Mouse (Mus musculus) gastrocnemius, adult 2 months (tissue): Measurements from ENCODE around the gene Cnga4. TPM values are rescaled to one million over a fixed set of nuclear protein-coding genes. Genes with fewer than 3 reads are reported as not detected.
"Not testable (repeated sequence)": the region's sequence is repeated elsewhere in the genome, so short reads cannot be mapped to it uniquely, and the experiment has no call there.

Experiments
- DNase-seq: peaks from one replicate; pipeline ENCODE4 v3.0.0; 2022
- H3K27ac ChIP-seq: fragments of 200-600 bp; 2 replicates; pipeline ENCODE4 v1.8.1; 2022; ENCODE audit warnings: mild to moderate bottlenecking
- H3K4me3 ChIP-seq: fragments of 200-600 bp; 2 replicates; pipeline ENCODE4 v1.8.1; 2022; ENCODE audit warnings: mild to moderate bottlenecking, moderate library complexity
- CTCF ChIP-seq: fragments of 200-600 bp; IDR thresholded peaks from 2 replicates; pipeline ENCODE4 v1.8.1; 2022; ENCODE audit warnings: antibody characterized with exemption, mild to moderate bottlenecking, moderate library complexity
- intact Hi-C: fragments of 180-260 bp; cut with DNase I; formaldehyde crosslinking; loops from one replicate; pipeline ENCODE4 v1.15.1; 2025
- total RNA-seq, 2 experiments: library from RNA; stranded (reverse); gene quantifications; 2 replicates each; pipeline ENCODE4 v1.2.3; 2021

The Cnga4 gene
- total RNA-seq, 2 experiments from 2014 or later, result not detected

DNA sequence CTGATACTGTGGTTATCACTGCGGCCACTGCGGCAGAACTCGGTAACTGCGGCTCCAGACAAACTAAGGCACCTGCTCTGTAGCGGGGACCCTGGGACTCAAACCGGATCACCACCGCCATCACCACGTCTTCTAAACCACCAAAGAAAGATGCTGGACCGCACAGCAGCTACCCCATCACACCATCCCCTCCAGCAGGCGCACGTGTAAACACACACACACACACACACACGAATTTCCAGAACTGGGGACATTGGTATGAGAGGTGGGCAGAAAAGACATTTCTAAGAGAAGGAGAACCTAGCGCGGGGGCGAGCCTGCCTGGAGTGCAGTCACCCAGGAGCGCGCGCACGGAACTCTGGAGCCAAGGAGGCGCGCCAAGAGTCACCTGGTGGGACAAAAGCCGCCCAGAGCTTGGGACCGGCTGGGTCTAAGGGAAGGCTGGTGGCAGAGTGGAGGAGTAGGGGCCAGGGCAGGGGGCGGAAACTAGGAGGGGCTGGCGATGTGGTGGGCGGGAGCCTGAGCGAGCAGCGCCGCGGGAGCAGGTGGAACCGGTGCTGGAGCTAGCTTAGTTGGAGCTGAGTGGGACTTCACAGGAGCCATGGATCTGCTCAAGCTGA, 21.2 kb downstream of the Cnga4 start, which contains the start of gene Cckbr:
Gene Cckbr, plus strand, starts transcription at position 308 of the 620 bp plus-strand sequence.
- Histone ChIP-seq H3K4me3 (no peak within 1 kb of the TSS), H3K27ac (no peak within 1 kb of the TSS)
- TF ChIP-seq CTCF, result no peak
- DNase-seq, result no peak
- intact Hi-C loops, result no loop called here

DNA sequence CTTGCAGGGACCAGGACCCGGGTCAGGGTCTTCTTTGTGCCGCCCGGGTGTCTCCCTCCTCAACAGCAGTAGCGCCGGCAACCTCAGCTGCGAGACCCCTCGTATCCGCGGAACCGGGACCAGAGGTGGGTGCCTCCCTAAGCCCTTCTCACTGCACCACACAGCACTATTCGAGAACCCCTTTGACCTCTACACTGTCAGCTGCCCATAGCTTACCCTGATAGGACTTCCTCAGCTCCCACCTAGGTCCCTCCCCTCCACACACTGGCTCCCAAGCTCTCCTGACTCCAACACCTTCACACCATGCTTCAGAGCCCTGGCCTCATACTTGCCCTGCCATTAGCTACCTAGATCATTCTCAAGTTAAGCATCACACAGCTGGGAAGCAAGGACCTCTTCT, 21.7 kb downstream of the Cnga4 start:
- no peak for TF ChIP-seq CTCF
- no peak overlapping the region for H3K4me3 ChIP-seq
- no peak overlapping the region for H3K27ac ChIP-seq
- DNase-seq, result no peak
- intact Hi-C loops, result no loop called here

- no peak for DNase-seq
- H3K27ac ChIP-seq, result no peak overlapping the region
- intact Hi-C loops, result no loop called here
- no peak overlapping the region for H3K4me3 ChIP-seq
- no peak for TF ChIP-seq CTCF
Observed at GRCm38 (mm10) chr7:105432058-105432457, 27.7 kb downstream of the Cnga4 start.

DNA sequence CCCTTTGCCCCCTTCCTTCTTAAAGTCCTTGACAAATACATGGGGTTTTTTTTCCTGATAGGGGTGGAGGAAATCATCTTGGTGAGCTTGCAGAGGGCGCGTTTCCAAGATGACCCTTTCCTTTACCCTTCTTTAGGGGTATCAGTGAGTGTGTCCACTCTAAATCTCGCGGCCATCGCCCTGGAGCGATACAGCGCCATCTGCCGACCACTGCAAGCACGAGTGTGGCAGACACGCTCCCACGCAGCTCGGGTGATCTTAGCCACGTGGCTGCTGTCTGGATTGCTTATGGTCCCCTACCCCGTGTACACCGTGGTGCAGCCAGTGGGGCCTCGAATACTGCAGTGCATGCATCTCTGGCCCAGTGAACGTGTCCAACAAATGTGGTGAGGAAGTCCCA, 29.5 kb downstream of the Cnga4 start:
- Histone ChIP-seq H3K27ac (no peak overlapping the region), H3K4me3 (no peak overlapping the region)
- intact Hi-C loops, result no loop called here
- DNase-seq, result no peak
- TF ChIP-seq CTCF, result no peak

GRCm38 (mm10) chr7:105434798-105435197, 30.4 kb downstream of the Cnga4 start:
- intact Hi-C loops, result no loop called here
- no peak for DNase-seq
- no peak for TF ChIP-seq CTCF
- Histone ChIP-seq H3K27ac (no peak overlapping the region), H3K4me3 (no peak overlapping the region)

DNA sequence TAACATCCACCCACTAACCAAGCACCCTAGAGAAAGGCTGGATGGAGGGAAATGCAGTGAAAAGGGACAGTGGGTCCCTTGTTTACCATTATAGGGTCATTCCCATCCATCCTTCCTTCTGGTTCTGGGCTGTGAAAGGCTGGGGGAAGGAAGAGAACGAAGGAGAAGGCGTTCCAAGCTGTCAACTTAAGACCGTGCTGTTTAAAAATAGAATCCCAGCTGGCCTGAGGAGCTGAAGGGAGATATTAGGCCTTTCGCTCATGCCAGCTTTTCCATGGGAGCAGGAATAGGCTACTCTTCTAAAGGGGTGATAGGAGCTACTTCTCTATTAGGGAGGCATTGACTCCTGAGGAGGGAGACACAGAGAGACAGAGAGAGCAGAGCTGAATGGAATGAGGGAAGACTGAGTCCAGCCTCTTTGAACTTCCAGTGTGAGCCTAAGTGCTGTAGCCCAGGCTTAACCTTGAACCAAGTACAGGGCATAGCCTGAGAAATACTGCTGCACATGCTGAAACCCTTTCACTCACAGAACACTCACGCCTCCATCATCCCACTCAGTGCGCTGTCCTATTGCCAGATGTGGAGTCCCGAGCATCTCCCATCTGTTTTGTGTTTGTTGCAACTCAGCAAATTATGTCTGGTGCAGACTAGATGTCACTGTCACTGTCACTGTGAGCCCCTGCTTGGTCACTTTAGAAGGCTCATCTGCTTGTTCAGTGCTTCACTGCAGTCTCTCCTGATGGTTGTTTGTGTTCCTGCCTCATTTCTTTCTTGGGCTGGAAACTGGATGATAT, 33.8 kb downstream of the Cnga4 start:
- TF ChIP-seq CTCF, result no peak
- Histone ChIP-seq H3K4me3 (no peak overlapping the region), H3K27ac (no peak overlapping the region)
- no peak for DNase-seq
- intact Hi-C loops, result no loop called here

- DNase-seq, result no peak
- intact Hi-C loops, result no loop called here
- H3K4me3 ChIP-seq, result no peak overlapping the region
- TF ChIP-seq CTCF, result no peak
- no peak overlapping the region for H3K27ac ChIP-seq
Observed at GRCm38 (mm10) chr7:105441426-105441825, 37.1 kb downstream of the Cnga4 start.

DNA sequence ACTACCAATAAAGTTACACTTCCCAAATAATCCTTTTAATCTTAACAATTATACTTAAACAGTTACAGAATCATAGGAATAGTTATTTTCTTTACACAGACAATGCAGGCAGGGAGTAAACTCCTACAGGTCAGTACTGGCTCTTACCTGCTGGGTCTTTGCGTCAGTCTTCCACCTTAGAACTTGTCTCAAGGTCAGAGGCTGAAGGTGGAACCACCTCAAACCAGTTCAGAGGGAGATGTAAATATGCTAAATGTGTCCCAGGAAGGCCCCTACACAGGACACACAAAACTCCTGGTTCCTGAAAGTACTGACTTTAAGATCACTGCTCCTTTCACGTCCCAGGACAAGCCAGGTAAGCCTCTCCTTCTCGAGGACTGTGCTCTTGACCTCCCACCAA, 40.7 kb downstream of the Cnga4 start:
- DNase-seq, result no peak
- no peak overlapping the region for H3K27ac ChIP-seq
- TF ChIP-seq CTCF, result no peak
- H3K4me3 ChIP-seq, result no peak overlapping the region
- intact Hi-C loops, result no loop called here

DNA sequence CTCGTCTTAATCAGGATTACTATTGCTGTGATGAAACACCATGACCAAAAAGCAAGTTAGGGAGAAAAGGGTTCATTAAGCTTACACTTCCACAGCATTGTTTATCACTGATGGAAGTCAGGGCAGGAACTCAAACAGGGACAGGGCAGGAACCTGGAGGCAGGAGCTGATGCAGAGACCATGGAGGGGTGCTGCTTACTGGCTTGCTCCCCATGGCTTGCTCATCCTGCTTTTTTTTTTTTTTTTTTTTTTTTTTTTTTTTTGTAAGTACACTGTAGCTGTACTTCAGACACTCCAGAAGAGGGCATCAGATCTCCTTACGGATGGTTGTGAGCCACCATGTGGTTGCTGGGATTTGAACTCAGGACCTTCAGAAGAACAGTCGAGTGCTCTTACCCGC, 49.0 kb downstream of the Cnga4 start:
- H3K27ac ChIP-seq, DNase-seq, H3K4me3 ChIP-seq: not testable (repeated sequence)
- intact Hi-C loops, result loop anchor here (2.0 kb wide), 1 partner anchor 41 kb away; no protein-coding TSS in a partner anchor

Other genes starting within 250 kb of the Cnga4 start
- gene Olfr684, start 240.9 kb upstream of the Cnga4 start, total RNA-seq, result not detected
- not detected for gene Olfr685, start 218.6 kb upstream of the Cnga4 start, total RNA-seq
- gene Olfr686, start 197.1 kb upstream of the Cnga4 start, total RNA-seq, result not detected
- not detected for gene Olfr688, start 116.5 kb upstream of the Cnga4 start, total RNA-seq
- gene Olfr689, start 93.4 kb upstream of the Cnga4 start, total RNA-seq, result not detected
- gene Olfr690, start 70.5 kb upstream of the Cnga4 start, total RNA-seq, result not detected
- not detected for gene Olfr691, start 62.3 kb upstream of the Cnga4 start, total RNA-seq
- not detected for gene Olfr692, start 36.3 kb upstream of the Cnga4 start, total RNA-seq
- not detected for gene Gm5901, start 29.5 kb upstream of the Cnga4 start, total RNA-seq
- gene Fam160a2, start 4.5 kb upstream of the Cnga4 start, total RNA-seq, result 10 to 100 TPM in 1 of 2 experiments, 1 to 10 TPM in 1; 9.8 to 10.8 TPM
- not detected for gene Cckbr, start 21.2 kb downstream of the Cnga4 start, total RNA-seq
- gene Cavin3, start 77.7 kb downstream of the Cnga4 start, total RNA-seq, result 10 to 100 TPM in 1 of 2 experiments, 1 to 10 TPM in 1; 7.6 to 12.7 TPM
- gene Smpd1, start 149.8 kb downstream of the Cnga4 start, total RNA-seq, result 10 to 100 TPM; 53.4 to 56.8 TPM
- gene Apbb1, start 177.1 kb downstream of the Cnga4 start, total RNA-seq, result 1 to 10 TPM; 7.1 to 7.2 TPM
- not detected for gene Hpx, start 195.6 kb downstream of the Cnga4 start, total RNA-seq
- 10 to 100 TPM; 14.7 to 16.4 TPM for gene Trim3, start 229.0 kb downstream of the Cnga4 start, total RNA-seq
- 10 to 100 TPM; 53.3 to 64.0 TPM for gene Timm10b, start 235.5 kb downstream of the Cnga4 start, total RNA-seq
- 10 to 100 TPM in 1 of 2 experiments, 1 to 10 TPM in 1; 8.8 to 10.5 TPM for gene Arfip2, start 235.8 kb downstream of the Cnga4 start, total RNA-seq
- 1 to 10 TPM in 1 of 2 experiments, under 1 TPM in 1; 0.64 to 3.4 TPM for gene Gm45799, start 236.0 kb downstream of the Cnga4 start, total RNA-seq
- under 1 TPM; 0.36 to 0.59 TPM for gene Dnhd1, start 246.3 kb downstream of the Cnga4 start, total RNA-seq